Mouse (Mus musculus): ENCODE measurements at regions not wholly inside any gene's neighbourhood (a gene's known extent, or its start where the extent isn't known, plus 50 kb on each side); places are given as distances from the start of the nearest gene placed in this dataset.

- Histone ChIP-seq H3K9me3 (no peaks in the 10 kb centered on the region), H3K36me3 (replicated peaks) (no peaks in the 10 kb centered on the region), H3K9ac (no peak overlapping the region), H3K4me3 (no peak overlapping the region), H3K27ac (no peak overlapping the region), H3K4me2 (no peak overlapping the region), H3K4me1 (no peaks in the 10 kb centered on the region), H3K27me3 (replicated peaks) (no peaks in the 10 kb centered on the region)
- 60% methylated on average over 10 of the region's 10 CpGs for WGBS
- no peak for ATAC-seq (replicated peaks)
These were observed 208.9 kb downstream of the Gm19410 start for GRCm38 (mm10) chr8:35974323-35975029.

DNA sequence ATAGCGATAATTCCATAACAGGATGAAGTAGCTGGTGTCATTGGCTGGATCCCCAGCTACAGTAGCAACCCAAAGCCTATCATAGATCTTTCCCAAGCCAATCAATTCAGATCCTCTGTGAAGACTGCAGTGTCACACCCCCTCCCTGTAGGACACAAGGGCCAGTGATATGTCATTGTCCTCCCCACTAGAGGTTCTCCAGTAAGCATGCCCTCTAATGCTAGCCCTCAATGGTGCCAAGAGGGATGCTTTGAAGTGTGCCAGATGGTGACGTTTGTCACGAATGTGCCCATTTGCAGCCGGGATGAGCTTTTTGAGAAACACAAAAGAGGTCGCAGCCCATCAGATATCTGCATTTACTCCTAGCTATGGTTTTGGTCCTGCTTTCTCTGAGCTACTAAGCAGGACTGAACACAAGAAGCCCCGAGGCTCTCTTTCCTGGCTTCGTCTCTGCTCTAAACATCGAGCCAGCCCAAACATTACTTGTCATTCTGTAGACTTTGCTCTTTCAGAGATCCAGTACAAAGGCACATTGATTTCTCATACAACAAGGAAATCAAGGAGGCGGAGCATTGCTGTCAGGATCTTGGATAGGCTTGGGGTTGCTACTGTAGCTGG lies 214.2 kb downstream of the Gm19410 start:
- H3K27ac ChIP-seq: no peak overlapping the region
- no peak for ATAC-seq (replicated peaks)
- H3K27me3 ChIP-seq (replicated peaks): no peaks in the 10 kb centered on the region
- 0 out of 2 replicates have a peak, but pooled peaks cover 6% of the 10 kb centered on the region for H3K4me1 ChIP-seq
- H3K4me3 ChIP-seq: no peak overlapping the region
- no peak overlapping the region for H3K9ac ChIP-seq
- H3K9me3 ChIP-seq: no peaks in the 10 kb centered on the region
- WGBS: 82% methylated on average over 9 of the region's 9 CpGs
- H3K4me2 ChIP-seq: no peak overlapping the region
- H3K36me3 ChIP-seq (replicated peaks): no peaks in the 10 kb centered on the region

GRCm38 (mm10) chr8:35983083-35983482 lies 217.5 kb downstream of the Gm19410 start:
- no peaks in the 10 kb centered on the region for H3K27me3 ChIP-seq (replicated peaks)
- H3K9ac ChIP-seq: no peak overlapping the region
- no peaks in the 10 kb centered on the region for H3K36me3 ChIP-seq (replicated peaks)
- ATAC-seq (replicated peaks): no peak
- no peak overlapping the region for H3K4me2 ChIP-seq
- WGBS: 48% methylated on average over 2 of the region's 2 CpGs
- H3K27ac ChIP-seq: no peak overlapping the region
- H3K4me1 ChIP-seq: peaks cover 13% of the 10 kb centered on the region; the same call in 1 of the 2 replicates
- no peaks in the 10 kb centered on the region for H3K9me3 ChIP-seq
- H3K4me3 ChIP-seq: no peak overlapping the region

- H3K27ac ChIP-seq: peak overlapping the region; percentile 67
- peak; percentile 48 for ATAC-seq (replicated peaks)
- H3K9ac ChIP-seq: no peak overlapping the region
- peaks cover 13% of the 10 kb centered on the region; the same call in 1 of the 2 replicates for H3K4me1 ChIP-seq
- no peaks in the 10 kb centered on the region for H3K9me3 ChIP-seq
- 27% methylated on average over 5 of the region's 5 CpGs for WGBS
- no peaks in the 10 kb centered on the region for H3K27me3 ChIP-seq (replicated peaks)
- H3K4me2 ChIP-seq: no peak overlapping the region
- H3K36me3 ChIP-seq (replicated peaks): no peaks in the 10 kb centered on the region
- H3K4me3 ChIP-seq: no peak overlapping the region
These were observed 219.6 kb downstream of the Gm19410 start for GRCm38 (mm10) chr8:35985152-35985689.

- Histone ChIP-seq H3K4me1 (peaks cover 16% of the 10 kb centered on the region), H3K9me3 (no peaks in the 10 kb centered on the region), H3K4me2 (no peak overlapping the region), H3K4me3 (no peak overlapping the region), H3K36me3 (replicated peaks) (no peaks in the 10 kb centered on the region), H3K27me3 (replicated peaks) (no peaks in the 10 kb centered on the region), H3K27ac (no peak overlapping the region), H3K9ac (no peak overlapping the region)
- no peak for ATAC-seq (replicated peaks)
- WGBS: 84% methylated on average over 5 of the region's 5 CpGs
These were observed 221.7 kb downstream of the Gm19410 start for GRCm38 (mm10) chr8:35987327-35987726.

GRCm38 (mm10) chr8:35991013-35991412 lies 225.4 kb downstream of the Gm19410 start:
- no peak for ATAC-seq (replicated peaks)
- Histone ChIP-seq H3K4me2 (no peak overlapping the region), H3K9ac (no peak overlapping the region), H3K27me3 (replicated peaks) (no peaks in the 10 kb centered on the region), H3K36me3 (replicated peaks) (no peaks in the 10 kb centered on the region), H3K27ac (no peak overlapping the region), H3K4me3 (no peak overlapping the region), H3K4me1 (peaks cover 3% of the 10 kb centered on the region; the same call in 1 of the 2 replicates), H3K9me3 (no peaks in the 10 kb centered on the region)
- WGBS: 79% methylated on average over 5 of the region's 5 CpGs

DNA sequence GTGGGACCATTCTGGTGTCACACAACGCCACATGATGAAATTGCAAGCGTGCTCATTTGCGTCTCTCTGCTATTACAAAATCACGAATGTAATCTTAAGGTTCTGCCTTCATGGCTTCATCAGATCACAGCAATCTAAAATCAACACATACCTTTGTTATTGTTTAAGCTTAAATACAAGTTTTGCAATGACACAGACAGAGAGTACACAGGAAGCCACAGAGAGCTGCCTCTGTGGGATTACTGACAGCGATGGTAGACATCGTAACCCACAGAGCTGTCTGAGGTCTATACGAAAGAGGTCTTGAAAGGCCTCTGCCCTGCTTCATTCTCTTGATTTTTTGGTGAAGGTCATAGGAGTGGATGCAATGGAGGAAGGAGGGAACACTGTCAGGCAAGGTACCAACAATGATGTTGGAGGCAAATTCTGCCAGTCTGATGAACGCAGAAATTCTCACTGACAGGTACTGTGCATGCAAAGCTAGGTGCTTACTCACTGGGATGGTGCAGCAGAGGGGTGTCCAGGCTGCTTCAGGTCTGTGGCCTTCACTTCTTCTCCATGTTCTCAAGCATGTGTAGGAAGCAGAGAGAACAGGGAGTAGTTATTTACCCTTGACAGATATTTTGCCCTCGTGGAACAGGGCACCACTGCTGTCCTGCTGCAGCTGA lies 226.5 kb downstream of the Gm19410 start:
- Histone ChIP-seq H3K27ac (no peak overlapping the region), H3K36me3 (replicated peaks) (no peaks in the 10 kb centered on the region), H3K4me1 (peaks cover 3% of the 10 kb centered on the region; the same call in 1 of the 2 replicates), H3K4me3 (no peak overlapping the region), H3K27me3 (replicated peaks) (no peaks in the 10 kb centered on the region), H3K9ac (no peak overlapping the region), H3K9me3 (no peaks in the 10 kb centered on the region), H3K4me2 (no peak overlapping the region)
- 90% methylated on average over 9 of the region's 9 CpGs for WGBS
- no peak for ATAC-seq (replicated peaks)

DNA sequence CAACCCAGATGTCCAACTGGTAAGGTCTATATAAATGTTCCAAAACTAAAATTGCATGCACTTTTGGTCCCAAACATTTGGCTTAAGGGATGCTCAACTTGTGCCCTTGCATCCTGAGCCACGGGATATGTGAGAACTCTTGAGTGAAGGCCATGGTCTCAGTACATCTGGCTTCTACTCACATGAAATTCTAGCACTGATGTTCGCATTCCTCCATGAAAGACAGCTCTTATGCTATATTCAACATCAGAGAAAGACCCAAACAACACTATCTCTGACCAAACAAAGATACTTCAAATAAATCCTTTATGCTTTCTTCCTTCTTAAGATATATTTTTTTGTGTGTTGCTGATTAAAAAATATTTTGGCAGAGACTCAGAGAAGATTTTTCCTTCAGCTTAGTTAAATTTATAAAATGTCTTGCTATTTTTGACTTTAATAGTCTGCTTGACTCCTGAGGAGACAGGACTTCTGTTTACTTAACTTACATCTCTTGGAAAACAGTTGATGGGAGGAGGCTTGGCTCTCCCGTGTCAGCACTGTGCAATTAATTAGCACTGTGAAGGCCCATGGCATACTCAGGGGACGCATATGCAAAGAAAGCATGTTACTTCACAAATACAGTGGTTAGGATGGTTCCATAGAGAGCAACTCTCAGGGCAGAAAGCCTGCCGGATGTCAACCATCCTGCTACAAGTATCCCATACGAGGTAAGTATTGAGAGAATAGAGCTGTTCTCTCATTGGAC lies 230.9 kb downstream of the Gm19410 start:
- WGBS: 73% methylated on average over 6 of the region's 6 CpGs
- no peak overlapping the region for H3K27ac ChIP-seq

DNA sequence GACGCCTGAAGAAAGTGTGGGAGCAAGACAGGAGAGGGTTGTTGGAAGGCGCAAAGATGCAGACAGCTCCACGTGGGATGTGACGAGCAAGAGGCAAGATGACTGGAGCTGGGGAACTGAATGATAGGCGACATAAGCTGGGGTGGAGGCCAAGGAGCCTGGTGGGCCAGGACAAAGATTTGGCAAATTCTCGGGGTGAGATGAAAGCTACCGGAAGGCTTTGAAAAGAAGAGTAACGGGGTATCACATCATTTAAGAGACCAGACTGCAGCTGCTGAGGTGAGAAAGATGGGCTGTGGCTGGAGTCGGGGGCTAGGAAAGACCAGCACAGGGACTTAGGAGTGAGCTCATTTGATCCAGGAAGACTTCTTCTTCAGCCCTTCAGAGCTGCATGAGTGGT lies 234.0 kb downstream of the Gm19410 start:
- no peaks in the 10 kb centered on the region for H3K9me3 ChIP-seq
- peaks cover 5% of the 10 kb centered on the region for H3K4me1 ChIP-seq
- H3K27me3 ChIP-seq (replicated peaks): no peaks in the 10 kb centered on the region
- H3K4me3 ChIP-seq: no peak overlapping the region
- no peak overlapping the region for H3K4me2 ChIP-seq
- no peak overlapping the region for H3K9ac ChIP-seq
- no peak overlapping the region for H3K27ac ChIP-seq
- 86% methylated on average over 9 of the region's 9 CpGs for WGBS
- H3K36me3 ChIP-seq (replicated peaks): no peaks in the 10 kb centered on the region
- ATAC-seq (replicated peaks): no peak

More for the DNA sequence above, 230.9 kb downstream of the Gm19410 start:
- ATAC-seq (replicated peaks): no peak
- Histone ChIP-seq H3K4me2 (no peak overlapping the region), H3K4me1 (no peaks in the 10 kb centered on the region), H3K27me3 (replicated peaks) (no peaks in the 10 kb centered on the region), H3K9me3 (no peaks in the 10 kb centered on the region), H3K9ac (no peak overlapping the region), H3K36me3 (replicated peaks) (no peaks in the 10 kb centered on the region), H3K4me3 (no peak overlapping the region)

DNA sequence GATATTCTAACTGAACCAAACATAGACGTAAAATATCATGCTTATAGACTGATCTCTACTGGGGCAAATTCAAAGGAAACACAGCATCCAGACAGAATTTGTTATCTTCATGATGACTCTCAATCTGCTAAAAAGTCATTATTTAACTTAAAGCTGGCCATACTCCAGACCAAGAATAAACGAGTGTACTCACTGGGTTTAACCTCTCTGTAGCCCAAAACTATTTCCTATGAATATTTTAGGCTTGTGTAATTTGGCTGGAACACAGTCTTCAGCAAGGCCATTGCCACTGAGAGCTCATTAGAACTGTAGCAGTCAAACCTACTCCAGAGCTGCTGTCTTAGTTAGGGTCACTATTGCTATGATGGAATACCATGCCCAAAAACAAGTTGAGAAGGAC lies 238.8 kb downstream of the Gm19410 start:
- Histone ChIP-seq H3K27ac (no peak overlapping the region), H3K4me1 (peaks cover 5% of the 10 kb centered on the region), H3K4me2 (no peak overlapping the region), H3K9me3 (no peaks in the 10 kb centered on the region), H3K27me3 (replicated peaks) (no peaks in the 10 kb centered on the region), H3K9ac (no peak overlapping the region), H3K36me3 (replicated peaks) (no peaks in the 10 kb centered on the region), H3K4me3 (no peak overlapping the region)
- ATAC-seq (replicated peaks): no peak
- 88% methylated on average over 2 of the region's 2 CpGs for WGBS

DNA sequence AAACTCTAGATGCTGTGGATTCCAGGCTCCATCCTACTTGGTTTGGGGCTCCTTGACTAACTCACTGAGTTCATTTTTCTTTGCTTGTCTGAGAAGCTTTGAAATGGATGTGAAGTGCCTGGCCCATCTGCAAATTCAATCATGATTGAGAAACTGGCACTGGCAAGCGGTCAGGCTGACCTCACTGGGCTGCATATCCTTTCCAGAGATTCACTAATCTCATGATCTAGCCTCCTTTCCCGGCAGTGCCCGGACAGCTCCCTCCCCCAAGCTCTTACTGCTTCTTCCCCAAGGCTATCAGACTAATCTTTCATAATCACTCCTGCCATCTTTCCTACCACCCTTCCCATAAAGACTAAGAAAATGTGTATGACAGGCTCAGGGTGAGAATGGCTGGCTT lies 239.9 kb downstream of the Gm19410 start:
- no peaks in the 10 kb centered on the region for H3K27me3 ChIP-seq (replicated peaks)
- H3K4me1 ChIP-seq: peaks cover 5% of the 10 kb centered on the region
- no peak overlapping the region for H3K4me3 ChIP-seq
- no peak overlapping the region for H3K9ac ChIP-seq
- no peaks in the 10 kb centered on the region for H3K36me3 ChIP-seq (replicated peaks)
- 66% methylated on average over 3 of the region's 3 CpGs for WGBS
- H3K4me2 ChIP-seq: no peak overlapping the region
- ATAC-seq (replicated peaks): no peak
- H3K27ac ChIP-seq: no peak overlapping the region
- no peaks in the 10 kb centered on the region for H3K9me3 ChIP-seq

DNA sequence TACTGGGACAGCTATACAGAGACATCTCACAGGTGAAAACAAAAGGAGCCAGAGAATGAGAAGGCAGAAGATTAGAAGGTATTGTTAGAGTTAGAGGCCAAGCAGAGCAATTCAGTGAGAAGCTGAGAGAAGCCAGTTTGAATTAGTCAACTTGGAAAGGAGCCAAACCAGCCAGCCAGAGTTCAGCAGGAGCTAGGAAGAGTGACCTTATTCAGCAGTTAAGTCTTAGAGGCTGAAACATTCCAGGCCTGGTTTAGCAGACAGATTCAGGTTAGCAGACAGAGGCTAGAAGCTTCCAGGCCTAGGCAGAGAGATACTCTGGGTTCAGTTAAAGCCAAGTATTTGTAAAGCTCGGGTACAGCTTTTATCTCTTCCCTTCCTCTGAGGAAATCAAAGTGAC lies 242.1 kb downstream of the Gm19410 start:
- H3K36me3 ChIP-seq (replicated peaks): no peaks in the 10 kb centered on the region
- H3K27me3 ChIP-seq (replicated peaks): no peaks in the 10 kb centered on the region
- no peak overlapping the region for H3K27ac ChIP-seq
- H3K4me1 ChIP-seq: peaks cover 1% of the 10 kb centered on the region
- H3K9ac ChIP-seq: no peak overlapping the region
- no peaks in the 10 kb centered on the region for H3K9me3 ChIP-seq
- no peak overlapping the region for H3K4me3 ChIP-seq
- 97% methylated on average over 1 of the region's 1 CpGs for WGBS
- H3K4me2 ChIP-seq: no peak overlapping the region
- no peak for ATAC-seq (replicated peaks)
